Mouse (Mus musculus): Measurements from ENCODE around the gene Mrpl20. TPM values are rescaled to one million over a fixed set of nuclear protein-coding genes. Genes with fewer than 3 reads are reported as not detected.
"Not testable (repeated sequence)": the region's sequence is repeated elsewhere in the genome, so short reads cannot be mapped to it uniquely, and the experiment has no call there.

Gene Mrpl20
- total RNA-seq, 2 experiments from 2014 or later = 102 to 210 TPM

GRCm38 (mm10) chr4:155780895-155781294 lies 21.8 kb upstream of the Mrpl20 start:
- no peak for ATAC-seq (replicated peaks; ENCODE audit: poor library complexity)

- no peak for ATAC-seq (replicated peaks; ENCODE audit: poor library complexity)
Measured at GRCm38 (mm10) chr4:155783486-155784080, 19.1 kb upstream of the Mrpl20 start.

- ATAC-seq (replicated peaks; ENCODE audit: poor library complexity) = peak; percentile 61
Measured at GRCm38 (mm10) chr4:155784081-155784701, 18.5 kb upstream of the Mrpl20 start.

GRCm38 (mm10) chr4:155785246-155785645 lies 17.4 kb upstream of the Mrpl20 start:
- no peak for ATAC-seq (replicated peaks; ENCODE audit: poor library complexity)

GRCm38 (mm10) chr4:155785819-155786218 lies 16.9 kb upstream of the Mrpl20 start, which contains the start of gene Tmem88b:
Gene Tmem88b (minus strand): TSS chr4:155785874.
- ATAC-seq (replicated peaks; ENCODE audit: poor library complexity) = 0 out of 2 replicates have a peak, but pooled peaks have one; percentile 26

GRCm38 (mm10) chr4:155788300-155788699 lies 14.4 kb upstream of the Mrpl20 start:
- peak; percentile 79 for ATAC-seq (replicated peaks; ENCODE audit: poor library complexity)

- not testable (repeated sequence) for ATAC-seq (replicated peaks; ENCODE audit: poor library complexity)
Measured at GRCm38 (mm10) chr4:155788833-155789232, 13.8 kb upstream of the Mrpl20 start.

GRCm38 (mm10) chr4:155790021-155790489 lies 12.6 kb upstream of the Mrpl20 start, which contains the start of gene Ankrd65:
Gene Ankrd65 (plus strand): TSS chr4:155790439.
- ATAC-seq (replicated peaks; ENCODE audit: poor library complexity) = no peak

GRCm38 (mm10) chr4:155790650-155791161 lies 12.0 kb upstream of the Mrpl20 start:
- no peak for ATAC-seq (replicated peaks; ENCODE audit: poor library complexity)

- no peak for ATAC-seq (replicated peaks; ENCODE audit: poor library complexity)
Measured at GRCm38 (mm10) chr4:155791240-155791933, 11.3 kb upstream of the Mrpl20 start.

GRCm38 (mm10) chr4:155793730-155794129 lies 8.9 kb upstream of the Mrpl20 start:
- ATAC-seq (replicated peaks; ENCODE audit: poor library complexity) = no peak

- ATAC-seq (replicated peaks; ENCODE audit: poor library complexity) = no peak
Measured at GRCm38 (mm10) chr4:155802075-155802474, 603 bp upstream of the Mrpl20 start.

- ATAC-seq (replicated peaks; ENCODE audit: poor library complexity) = peak; percentile 97
Measured at GRCm38 (mm10) chr4:155803340-155804041, 813 bp downstream of the Mrpl20 start.

GRCm38 (mm10) chr4:155807841-155808240 lies 5.2 kb downstream of the Mrpl20 start:
- ATAC-seq (replicated peaks; ENCODE audit: poor library complexity) = no peak

- peak; percentile 99 for ATAC-seq (replicated peaks; ENCODE audit: poor library complexity)
Measured at GRCm38 (mm10) chr4:155811929-155812664, 9.4 kb downstream of the Mrpl20 start, which contains the start of gene Ccnl2. Gene Ccnl2 (plus strand): TSS chr4:155812489.

GRCm38 (mm10) chr4:155812665-155813181 lies 10.0 kb downstream of the Mrpl20 start:
- peak; percentile 25 for ATAC-seq (replicated peaks; ENCODE audit: poor library complexity)

GRCm38 (mm10) chr4:155817533-155817932 lies 14.9 kb downstream of the Mrpl20 start:
- ATAC-seq (replicated peaks; ENCODE audit: poor library complexity) = no peak

GRCm38 (mm10) chr4:155821025-155821424 lies 18.3 kb downstream of the Mrpl20 start:
- ATAC-seq (replicated peaks; ENCODE audit: poor library complexity) = no peak

- no peak for ATAC-seq (replicated peaks; ENCODE audit: poor library complexity)
Measured at GRCm38 (mm10) chr4:155823443-155823842, 20.8 kb downstream of the Mrpl20 start.

GRCm38 (mm10) chr4:155829866-155830265 lies 27.2 kb downstream of the Mrpl20 start:
- ATAC-seq (replicated peaks; ENCODE audit: poor library complexity) = no peak
